Mouse (Mus musculus): Measurements from ENCODE around the gene Tspan12.

DNA sequence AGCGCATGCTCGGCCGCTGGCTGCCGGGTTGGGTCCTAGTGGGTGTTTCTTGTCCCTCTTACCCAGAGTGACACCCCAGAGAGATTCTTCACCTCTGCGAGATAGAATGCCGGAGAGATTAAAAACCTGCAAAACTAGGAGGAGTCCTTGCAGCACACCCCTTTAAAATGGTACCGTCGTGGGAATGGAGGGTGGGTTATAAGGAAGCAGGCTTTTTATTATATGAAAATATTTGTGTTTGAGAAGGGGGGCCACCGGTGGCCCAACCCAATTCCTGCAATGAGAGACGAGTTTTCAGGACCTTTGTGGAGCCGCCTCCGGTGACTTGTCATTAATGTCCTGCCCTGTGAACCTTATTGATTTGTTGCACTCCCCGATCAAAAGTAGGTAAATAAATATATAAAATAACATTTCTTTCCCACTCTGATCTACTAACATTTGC, at the start of gene Tspan12:
- no peak for TF ChIP-seq CHD2 (IDR thresholded peaks at IDR 0.05; ENCODE audit: low read length)
- TF ChIP-seq RAD21 (IDR thresholded peaks at IDR 0.05; ENCODE audit: low read depth, low read length): no peak
- TF ChIP-seq ETS1 (IDR thresholded peaks at IDR 0.05; ENCODE audit: low read depth, low read length): no peak
- TF ChIP-seq KAT2A (conservative IDR thresholded peaks at IDR 0.05; ENCODE audit: low read depth, low read length): no peak
